Mouse (Mus musculus): ENCODE results near the gene Tepp. TPM values are rescaled to one million over a fixed set of nuclear protein-coding genes. Genes with fewer than 3 reads are reported as not detected.

The Tepp gene
- polyA plus RNA-seq, 1 experiment = 4.2 TPM

DNA sequence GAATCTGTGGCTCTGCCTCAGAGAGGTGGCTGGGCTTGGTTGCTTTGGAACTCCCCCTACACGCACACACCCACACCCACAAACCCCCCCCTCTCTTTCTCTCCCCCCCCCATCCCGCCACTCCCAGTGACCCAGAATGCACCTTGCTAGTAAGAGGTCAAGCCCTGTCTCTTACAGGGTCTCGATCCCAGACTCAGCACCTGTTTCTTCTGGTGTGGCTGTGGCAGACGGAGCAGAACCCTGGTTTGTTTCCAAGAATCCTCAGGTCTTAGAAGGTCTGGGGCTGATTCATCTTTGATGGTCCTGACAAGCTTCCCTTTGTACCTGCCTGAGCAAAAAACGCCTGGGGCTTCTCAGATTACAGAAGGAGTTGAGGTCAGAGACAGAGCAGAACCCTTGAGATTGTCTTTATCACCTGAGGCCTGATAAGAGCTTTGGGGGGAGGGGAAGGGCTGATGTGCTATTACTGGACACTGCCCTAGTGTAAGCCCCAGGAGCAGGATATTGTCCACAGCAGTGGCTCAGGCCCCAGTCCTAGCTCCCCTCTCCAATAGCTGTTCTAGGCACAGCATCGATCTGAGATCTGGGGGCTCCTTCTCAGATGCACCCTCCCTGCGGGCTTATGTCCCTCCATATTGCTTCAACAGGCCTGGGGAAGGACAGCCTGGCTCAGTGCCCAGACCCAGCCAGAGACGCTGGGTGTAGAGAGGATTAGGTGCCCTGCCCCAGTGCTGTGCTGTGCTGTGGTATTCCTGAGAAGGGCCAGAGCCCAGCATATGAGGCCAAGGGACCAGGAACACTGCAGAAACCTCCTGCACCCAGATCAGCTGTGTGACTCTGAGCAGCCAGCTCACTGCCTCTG lies 48.4 kb downstream of the Tepp start:
- Histone ChIP-seq H3K4me3 (replicated peaks; ENCODE audit: extremely low read depth, low read depth, low read length) (no peak overlapping the region), H3K4me1 (ENCODE audit: control insufficient read depth, insufficient read depth, low read length) (peaks cover 26% of the 10 kb centered on the region)
- WGBS = 41% methylated on average over 8 of the region's 8 CpGs
- TF ChIP-seq CTCF (IDR thresholded peaks at IDR 0.05; ENCODE audit: insufficient read depth, low read length) (no peak), POLR2A (IDR thresholded peaks at IDR 0.05; ENCODE audit: borderline replicate concordance, extremely low read depth, low read depth, low read length) (no peak)
- no peak for DNase-seq

DNA sequence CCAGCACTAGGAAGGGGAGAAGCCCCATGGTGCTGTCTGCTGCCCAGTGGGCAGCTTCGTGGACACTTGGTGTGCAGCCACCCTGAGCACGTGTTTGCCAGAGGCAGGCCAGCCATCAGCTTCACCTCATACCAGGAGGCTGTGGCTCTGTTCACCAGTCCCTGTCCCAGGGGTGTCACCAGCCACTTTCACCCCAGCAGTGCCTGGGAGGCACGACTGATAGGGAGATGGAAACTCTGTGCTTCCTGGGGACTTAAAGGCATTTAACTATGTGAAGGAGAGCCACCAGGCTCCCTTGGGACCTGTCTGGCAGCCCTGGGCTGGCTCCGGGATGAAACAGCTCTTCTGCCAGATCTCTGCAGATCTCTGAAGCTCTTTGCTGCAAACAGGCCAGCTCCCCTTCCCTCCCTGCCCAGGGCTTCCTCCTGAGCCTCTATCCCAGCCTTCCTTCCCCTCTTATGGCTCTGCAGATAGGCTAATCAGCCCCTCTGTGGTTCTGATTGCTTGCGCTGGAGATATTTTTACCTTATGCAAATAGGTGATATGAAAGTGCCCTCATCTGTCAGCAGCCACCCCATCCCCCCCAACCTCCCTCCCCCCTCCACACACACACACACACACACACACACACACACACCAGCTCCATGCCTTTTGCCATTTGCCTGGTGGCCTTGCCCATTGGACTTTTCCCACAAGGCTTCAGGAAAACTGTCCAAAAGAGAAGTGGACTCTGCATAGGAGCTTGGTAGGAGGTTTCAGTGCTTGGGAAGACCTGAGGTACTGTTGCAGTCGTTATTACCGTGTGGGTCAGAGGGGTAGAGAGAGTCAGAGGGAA lies 50.0 kb downstream of the Tepp start:
- DNase-seq = no peak
- H3K4me1 ChIP-seq (ENCODE audit: control insufficient read depth, insufficient read depth, low read length) = peaks cover 21% of the 10 kb centered on the region
- no peak for TF ChIP-seq POLR2A (IDR thresholded peaks at IDR 0.05; ENCODE audit: borderline replicate concordance, extremely low read depth, low read depth, low read length)
- no peak for TF ChIP-seq CTCF (IDR thresholded peaks at IDR 0.05; ENCODE audit: insufficient read depth, low read length)
- 35% methylated on average over 7 of the region's 7 CpGs for WGBS
- H3K4me3 ChIP-seq (replicated peaks; ENCODE audit: extremely low read depth, low read depth, low read length) = no peak overlapping the region

GRCm38 (mm10) chr8:95361016-95361341 lies 50.6 kb downstream of the Tepp start:
- Histone ChIP-seq H3K4me1 (ENCODE audit: control insufficient read depth, insufficient read depth, low read length) (peaks cover 18% of the 10 kb centered on the region), H3K4me3 (replicated peaks; ENCODE audit: extremely low read depth, low read depth, low read length) (no peak overlapping the region)
- no peak for DNase-seq
- TF ChIP-seq POLR2A (IDR thresholded peaks at IDR 0.05; ENCODE audit: borderline replicate concordance, extremely low read depth, low read depth, low read length) (no peak), CTCF (IDR thresholded peaks at IDR 0.05; ENCODE audit: insufficient read depth, low read length) (no peak)
- 71% methylated on average over 3 of the region's 3 CpGs for WGBS

DNA sequence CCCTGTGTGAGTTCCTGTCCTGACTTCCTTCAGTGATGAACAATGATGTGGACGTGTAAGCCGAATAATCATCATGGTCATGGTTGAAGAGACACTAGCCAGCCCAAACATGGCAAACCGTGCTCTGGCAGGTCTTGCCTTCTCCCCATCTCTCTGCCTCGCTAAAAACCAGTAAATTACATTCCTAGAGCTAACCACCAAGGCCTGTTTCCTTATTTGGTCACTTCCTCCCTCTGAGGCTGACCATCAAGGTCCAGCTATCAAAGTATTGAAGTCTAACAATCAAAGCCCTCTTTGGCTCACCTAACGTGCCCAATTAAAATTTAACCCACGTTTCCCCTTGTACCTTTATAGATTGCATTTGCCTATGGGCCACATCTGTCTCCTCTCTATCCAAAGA lies 51.9 kb downstream of the Tepp start:
- no peak for DNase-seq
- TF ChIP-seq CTCF (IDR thresholded peaks at IDR 0.05; ENCODE audit: insufficient read depth, low read length) (no peak), POLR2A (IDR thresholded peaks at IDR 0.05; ENCODE audit: borderline replicate concordance, extremely low read depth, low read depth, low read length) (no peak)
- no peak overlapping the region for H3K4me3 ChIP-seq (replicated peaks; ENCODE audit: extremely low read depth, low read depth, low read length)
- 43% methylated on average over 6 of the region's 6 CpGs for WGBS
- peaks cover 15% of the 10 kb centered on the region for H3K4me1 ChIP-seq (ENCODE audit: control insufficient read depth, insufficient read depth, low read length)

- 93% methylated on average over 2 of the region's 2 CpGs for WGBS
- peaks cover 12% of the 10 kb centered on the region for H3K4me1 ChIP-seq (ENCODE audit: control insufficient read depth, insufficient read depth, low read length)
- TF ChIP-seq POLR2A (IDR thresholded peaks at IDR 0.05; ENCODE audit: borderline replicate concordance, extremely low read depth, low read depth, low read length) (no peak), CTCF (IDR thresholded peaks at IDR 0.05; ENCODE audit: insufficient read depth, low read length) (no peak)
These were observed 53.5 kb downstream of the Tepp start for GRCm38 (mm10) chr8:95363849-95364248.

GRCm38 (mm10) chr8:95369581-95370326 lies 59.4 kb downstream of the Tepp start:
- Histone ChIP-seq H3K4me3 (replicated peaks; ENCODE audit: extremely low read depth, low read depth, low read length) (no peak overlapping the region), H3K4me1 (ENCODE audit: control insufficient read depth, insufficient read depth, low read length) (peaks cover 10% of the 10 kb centered on the region; the same call in 1 of the 2 replicates)
- DNase-seq = no peak
- TF ChIP-seq CTCF (IDR thresholded peaks at IDR 0.05; ENCODE audit: insufficient read depth, low read length) = no peak
- 59% methylated on average over 20 of the region's 20 CpGs for WGBS

More at GRCm38 (mm10) chr8:95363849-95364248, 53.5 kb downstream of the Tepp start:
- no peak overlapping the region for H3K4me3 ChIP-seq (replicated peaks; ENCODE audit: extremely low read depth, low read depth, low read length)
- DNase-seq = no peak

- no peak for DNase-seq
- no peak for TF ChIP-seq CTCF (IDR thresholded peaks at IDR 0.05; ENCODE audit: insufficient read depth, low read length)
- no peak for TF ChIP-seq POLR2A (IDR thresholded peaks at IDR 0.05; ENCODE audit: borderline replicate concordance, extremely low read depth, low read depth, low read length)
- no peak overlapping the region for H3K4me3 ChIP-seq (replicated peaks; ENCODE audit: extremely low read depth, low read depth, low read length)
- WGBS = 51% methylated on average over 12 of the region's 12 CpGs
- peaks cover 20% of the 10 kb centered on the region for H3K4me1 ChIP-seq (ENCODE audit: control insufficient read depth, insufficient read depth, low read length)
These were observed 63.1 kb downstream of the Tepp start for GRCm38 (mm10) chr8:95373389-95374002.

GRCm38 (mm10) chr8:95374429-95374828 lies 64.1 kb downstream of the Tepp start:
- TF ChIP-seq POLR2A (IDR thresholded peaks at IDR 0.05; ENCODE audit: borderline replicate concordance, extremely low read depth, low read depth, low read length) = no peak
- no peak for TF ChIP-seq CTCF (IDR thresholded peaks at IDR 0.05; ENCODE audit: insufficient read depth, low read length)
- 55% methylated on average over 3 of the region's 3 CpGs for WGBS
- Histone ChIP-seq H3K4me3 (replicated peaks; ENCODE audit: extremely low read depth, low read depth, low read length) (no peak overlapping the region), H3K4me1 (ENCODE audit: control insufficient read depth, insufficient read depth, low read length) (peaks cover 20% of the 10 kb centered on the region)
- DNase-seq = no peak

Data from lung, adult 2 months (tissue).